Mouse (Mus musculus): ENCODE data around the gene Ptprn2.

GRCm38 (mm10) chr12:117041409-117041808 is 555.9 kb downstream of the Ptprn2 start:
- TF ChIP-seq CTCF (IDR thresholded peaks at IDR 0.05; ENCODE audit: borderline replicate concordance, insufficient read depth, low read depth, low read length) (no peak), POLR2A (IDR thresholded peaks at IDR 0.05; ENCODE audit: borderline replicate concordance, insufficient read depth, low read length) (no peak)
